Mouse (Mus musculus) ovary, postnatal 36 days (tissue): ENCODE data around the gene Pdik1l.

Source experiments
- DNase-seq: peaks from one replicate; pipeline ENCODE4 v3.0.0; 2022; ENCODE audit warnings: low spot score, mixed read lengths

The Pdik1l gene

GRCm38 (mm10) chr4:134258354-134258753 lies 29.3 kb downstream of the Pdik1l start:
- DNase-seq = no peak

DNA sequence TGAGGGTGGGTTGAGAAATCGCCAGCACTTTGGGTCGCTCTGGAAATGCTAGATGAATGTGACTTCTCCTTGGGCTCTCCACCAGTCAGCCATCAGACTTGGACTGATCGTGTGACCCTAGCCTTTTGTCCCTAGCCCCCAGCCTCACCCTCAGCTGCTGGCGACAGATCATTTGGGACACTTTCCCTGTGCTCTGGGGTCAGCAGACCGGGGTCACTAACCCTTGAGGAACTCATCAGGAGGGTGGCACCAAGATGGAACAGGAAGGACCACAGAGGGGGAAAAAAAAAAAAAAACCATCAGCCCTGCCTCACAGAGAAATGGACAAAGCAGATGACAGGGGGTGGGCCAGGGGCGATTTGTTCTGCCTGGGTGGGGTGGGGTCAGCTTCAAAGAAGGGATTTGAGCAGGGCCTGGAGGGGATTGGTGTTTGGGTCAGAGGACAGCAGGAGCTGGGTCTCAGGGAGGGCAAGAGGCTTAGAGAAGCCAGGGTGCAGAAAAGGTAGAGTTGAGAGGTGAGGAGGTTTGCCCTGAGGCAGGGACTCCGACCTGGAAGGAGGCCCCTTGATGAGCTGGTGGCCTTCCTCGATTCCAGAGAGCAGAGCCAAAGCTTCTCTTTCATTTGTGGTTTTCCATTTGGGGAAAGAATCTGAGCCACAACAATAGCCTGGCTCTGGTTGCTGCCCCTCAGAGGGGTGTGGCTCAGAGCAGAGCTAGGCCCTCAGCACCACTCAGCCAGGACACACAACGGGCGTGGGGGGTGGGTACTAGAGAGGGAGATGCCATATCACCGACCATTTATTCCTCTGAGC lies 30.3 kb downstream of the Pdik1l start:
- no peak for DNase-seq

DNA sequence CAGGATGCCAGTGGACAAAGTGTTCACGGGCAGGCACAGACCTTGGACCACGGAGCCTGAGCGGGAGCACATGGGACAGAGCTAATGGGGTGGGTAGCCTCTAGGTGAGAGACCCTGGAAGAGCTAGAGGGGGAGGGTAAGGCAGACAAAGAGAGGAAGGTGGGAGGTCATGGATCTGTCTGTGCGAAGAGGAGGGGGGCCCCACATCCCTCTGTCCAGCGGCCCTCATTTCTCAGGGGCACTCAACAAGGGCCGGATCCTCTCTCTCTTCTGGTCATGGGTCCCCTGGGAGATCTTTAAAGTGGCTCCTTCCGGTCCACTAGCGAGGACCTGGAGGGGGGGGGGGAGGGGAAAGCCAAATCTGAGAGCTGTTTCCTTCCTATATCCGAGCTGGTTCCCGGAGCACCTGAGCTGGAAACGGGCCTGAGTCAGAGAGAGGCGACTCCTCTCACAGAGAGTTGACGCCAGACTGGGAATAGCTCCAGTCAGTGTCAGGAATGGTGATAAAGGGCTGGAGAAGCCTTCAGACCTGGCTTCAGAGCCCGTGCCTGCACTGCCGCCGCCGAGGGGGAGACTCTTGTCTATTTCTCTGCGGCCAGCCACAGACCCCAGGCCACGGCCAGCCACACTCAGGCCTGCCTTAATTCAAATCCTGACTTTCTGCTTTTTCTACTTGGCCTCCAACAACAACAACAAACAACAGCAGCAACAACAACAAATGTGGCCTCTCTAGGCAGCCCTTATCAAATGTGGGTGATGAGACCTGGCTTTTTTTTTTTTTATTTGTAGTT lies 31.1 kb downstream of the Pdik1l start:
- DNase-seq = no peak

- DNase-seq = no peak
Measured at GRCm38 (mm10) chr4:134255854-134256253, 31.8 kb downstream of the Pdik1l start.

GRCm38 (mm10) chr4:134254835-134255234 lies 32.9 kb downstream of the Pdik1l start:
- DNase-seq = no peak

DNA sequence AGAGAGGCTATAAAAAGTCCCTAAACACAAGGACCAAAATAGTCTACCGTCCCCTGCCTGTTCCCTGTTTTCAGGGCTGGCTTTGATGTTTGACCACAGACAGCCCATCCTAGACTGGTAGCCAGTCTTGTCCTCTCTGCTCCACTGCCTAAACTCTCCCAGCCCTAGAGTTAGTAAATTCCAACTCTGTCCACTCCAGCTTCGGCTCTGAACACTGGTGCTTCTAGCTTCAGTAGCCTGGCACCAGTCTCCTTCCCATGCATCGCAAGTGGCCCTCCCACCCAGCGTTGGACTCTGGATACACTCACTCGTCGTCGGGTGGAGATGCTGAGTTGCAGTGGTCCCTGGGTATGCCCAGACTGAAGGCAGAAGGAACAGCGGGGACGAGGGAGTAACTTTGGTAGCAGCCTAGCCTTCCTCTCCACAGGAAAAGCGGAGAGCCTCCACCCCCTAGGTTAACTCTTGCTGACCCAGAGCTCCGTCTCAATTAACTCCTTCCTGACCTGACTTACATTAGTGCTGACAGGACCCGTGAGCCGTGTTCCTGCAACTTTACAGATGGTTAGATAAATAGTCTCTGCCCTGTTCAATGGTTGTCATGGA lies 33.9 kb downstream of the Pdik1l start, which contains the start of gene Grrp1:
Gene Grrp1 (minus strand): TSS at position 385 of the 603 bp plus-strand sequence.
- no peak for DNase-seq

GRCm38 (mm10) chr4:134252911-134253721 lies 34.6 kb downstream of the Pdik1l start:
- DNase-seq = no peak

DNA sequence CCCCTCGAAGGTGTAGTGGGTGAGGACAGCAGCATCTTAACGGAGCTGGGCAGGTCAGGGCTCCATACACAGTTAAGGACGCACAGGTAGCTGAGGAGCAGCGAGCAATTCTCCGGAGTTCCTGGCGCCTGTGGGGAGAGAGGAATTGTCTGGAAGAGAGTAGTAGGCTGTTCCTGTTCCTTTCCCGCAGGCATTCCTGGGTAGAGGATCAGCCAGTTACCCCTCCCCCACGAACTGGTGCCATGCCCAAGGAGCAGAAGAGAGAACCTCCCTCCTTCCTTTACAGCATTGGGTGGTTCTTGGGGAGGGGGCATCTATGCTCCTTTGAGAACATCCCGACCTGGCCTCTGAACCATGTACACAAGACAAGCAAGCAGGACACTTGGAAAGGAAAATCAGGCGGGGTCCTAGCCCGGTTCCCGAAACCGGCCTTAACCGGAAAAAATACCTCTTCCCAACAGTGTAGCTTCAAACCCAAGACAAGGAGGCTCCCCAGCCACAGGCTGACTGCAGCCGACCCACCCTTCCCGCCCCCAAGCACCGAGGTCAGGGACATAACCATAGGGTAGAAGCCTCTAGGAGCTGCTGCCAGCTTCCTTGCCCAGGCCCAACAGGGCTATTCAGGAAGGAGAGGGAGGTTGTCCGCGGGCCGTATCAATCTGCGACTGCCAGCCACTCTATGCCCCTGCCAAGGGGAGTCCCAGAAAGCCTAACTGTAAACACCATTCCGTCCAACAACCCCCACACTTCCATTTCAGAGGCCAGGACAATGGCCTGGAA lies 35.4 kb downstream of the Pdik1l start:
- DNase-seq = no peak

GRCm38 (mm10) chr4:134251241-134252130 lies 36.2 kb downstream of the Pdik1l start:
- DNase-seq = no peak

DNA sequence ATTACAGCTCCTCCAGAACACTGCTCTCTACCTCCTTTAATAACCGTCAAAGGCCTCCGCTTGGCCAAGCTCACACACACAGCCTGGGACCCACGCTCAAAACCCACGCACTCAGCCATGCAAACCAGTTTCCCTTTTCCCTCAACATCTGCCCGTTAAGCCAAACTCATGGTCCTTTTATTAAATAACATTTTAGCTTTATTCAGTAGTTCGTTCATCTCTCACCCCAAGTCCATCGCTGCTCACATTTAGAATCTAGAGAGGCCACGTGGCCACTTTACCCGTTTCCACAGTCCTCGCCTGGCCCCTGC lies 36.8 kb downstream of the Pdik1l start:
- no peak for DNase-seq

GRCm38 (mm10) chr4:134250116-134250929 lies 37.4 kb downstream of the Pdik1l start:
- no peak for DNase-seq

DNA sequence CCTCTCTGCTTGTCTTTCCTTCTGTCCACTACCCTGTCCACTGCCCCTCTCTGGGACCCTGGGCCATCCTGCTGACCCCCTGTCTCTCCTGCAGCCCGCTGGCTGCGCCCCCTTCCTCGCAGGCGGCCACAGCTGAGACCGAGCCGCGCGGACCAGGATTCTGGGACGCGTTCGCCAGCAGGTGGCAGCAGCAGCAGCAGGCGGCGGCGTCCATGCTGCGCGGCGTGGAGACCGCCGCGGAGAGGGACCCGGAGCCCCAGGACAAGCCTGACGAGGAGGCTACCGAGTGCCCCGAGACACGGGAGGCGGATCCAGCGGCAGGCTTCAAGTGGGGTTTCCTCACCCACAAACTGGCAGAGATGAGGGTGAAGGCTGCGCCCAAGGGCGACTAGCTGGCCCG lies 38.0 kb downstream of the Pdik1l start:
- peak; percentile 75 for DNase-seq

GRCm38 (mm10) chr4:134246719-134247258 lies 40.9 kb downstream of the Pdik1l start, which contains the start of gene Gm30191:
Gene Gm30191, plus strand, starts transcription at chr4:134246935.
- DNase-seq = no peak

- DNase-seq = no peak
Measured at GRCm38 (mm10) chr4:134246256-134246655, 41.4 kb downstream of the Pdik1l start.

- peak; percentile 94 for DNase-seq
Measured at GRCm38 (mm10) chr4:134245148-134245843, 42.4 kb downstream of the Pdik1l start, which contains the start of gene Zfp593. Gene Zfp593, minus strand, starts transcription at chr4:134245592.

DNA sequence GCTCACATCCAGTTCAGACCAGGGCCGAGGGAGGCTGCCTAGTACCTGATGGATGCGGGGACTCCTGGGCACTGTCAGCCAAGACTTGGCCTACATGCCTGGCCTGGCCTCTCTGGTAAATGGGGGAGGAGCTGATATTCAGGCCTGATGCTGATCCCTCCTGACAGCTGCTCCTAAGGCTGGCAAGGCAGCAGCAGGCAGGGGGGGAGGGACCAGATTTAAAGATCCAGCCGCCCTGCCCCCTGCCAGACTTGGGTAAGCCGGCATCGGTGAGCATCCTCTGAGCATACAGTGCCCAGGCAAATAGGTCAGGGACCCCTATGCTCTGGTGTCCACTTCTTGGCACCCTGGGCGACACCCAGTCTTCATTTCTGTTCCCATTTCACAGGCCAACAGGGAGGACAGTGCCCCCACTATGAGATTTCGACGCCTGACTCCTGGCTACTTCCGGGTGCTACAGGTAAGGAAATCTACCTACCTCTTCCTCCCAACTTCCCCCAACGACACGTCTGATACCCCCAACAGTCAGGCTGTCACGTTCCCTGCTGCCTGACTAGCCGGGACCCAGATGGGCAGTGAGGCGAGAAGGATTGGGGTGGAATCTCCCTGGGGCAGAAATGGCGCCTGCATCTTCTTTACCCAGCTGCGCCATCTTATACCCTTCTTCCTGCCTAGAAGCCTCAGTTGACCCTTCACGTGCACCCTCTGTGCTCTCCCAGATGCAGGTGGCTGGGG lies 44.0 kb downstream of the Pdik1l start, which contains the start of gene E130218I03Rik:
Gene E130218I03Rik (plus strand): TSS at position 147 of the 735 bp plus-strand sequence.
- no peak for DNase-seq

DNA sequence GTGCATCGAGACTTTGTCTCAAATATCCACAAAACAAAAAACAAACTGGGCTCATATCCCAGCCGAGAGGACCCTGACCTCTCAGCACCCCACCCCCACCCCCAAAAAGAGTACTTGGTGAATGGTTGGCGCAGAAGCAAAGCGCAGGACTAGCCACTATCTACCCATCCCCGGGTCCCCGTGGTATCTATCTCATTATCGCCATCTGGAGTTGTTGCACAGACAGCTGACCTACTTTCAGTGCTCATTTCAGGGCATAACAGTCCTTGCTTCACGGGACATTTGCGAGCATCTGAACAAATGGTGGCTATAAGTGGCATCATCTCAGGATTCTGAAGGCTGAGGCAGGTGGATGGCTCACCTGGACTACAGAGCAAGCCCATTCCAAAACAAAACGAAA lies 49.0 kb downstream of the Pdik1l start:
- no peak for DNase-seq
